Mouse (Mus musculus): ENCODE measurements around the gene Rimbp3. TPM values are rescaled to one million over a fixed set of nuclear protein-coding genes. Genes with fewer than 3 reads are reported as not detected.
"Not testable (repeated sequence)": the region's sequence is repeated elsewhere in the genome, so short reads cannot be mapped to it uniquely, and the experiment has no call there.

Gene Rimbp3
- total RNA-seq, 2 experiments from 2014 or later: not detected

DNA sequence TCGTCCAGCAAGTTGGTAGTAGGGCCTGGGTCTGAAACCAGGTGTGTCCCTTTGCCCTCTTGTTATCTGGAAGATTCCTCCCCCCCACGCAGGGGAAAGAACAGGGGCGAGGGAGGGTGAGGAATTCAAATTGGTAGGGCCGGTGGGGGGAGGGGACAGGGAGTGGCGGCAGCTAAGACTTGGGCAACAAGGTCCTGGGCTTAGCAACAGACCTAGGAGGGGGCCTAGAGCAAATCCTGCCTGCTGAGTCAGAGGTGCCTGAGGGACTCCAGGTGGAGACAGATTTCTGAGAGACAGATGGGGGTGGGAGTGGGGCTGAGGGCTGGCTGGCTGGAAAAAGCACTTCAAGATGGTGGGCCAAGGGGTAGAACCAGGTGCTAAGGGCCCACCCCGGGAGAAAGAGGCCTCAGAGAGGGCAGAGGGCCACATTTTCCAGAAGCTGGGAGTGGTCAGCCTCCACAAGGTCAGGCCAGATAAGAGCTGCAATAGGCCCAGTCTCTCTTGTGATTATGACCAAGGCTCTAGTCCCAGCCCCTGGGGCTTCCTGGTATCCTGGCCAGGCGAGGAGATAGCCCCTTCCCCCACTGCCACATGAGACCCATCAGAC is 11.8 kb downstream of the Rimbp3 start:
- DNase-seq: no peak

DNA sequence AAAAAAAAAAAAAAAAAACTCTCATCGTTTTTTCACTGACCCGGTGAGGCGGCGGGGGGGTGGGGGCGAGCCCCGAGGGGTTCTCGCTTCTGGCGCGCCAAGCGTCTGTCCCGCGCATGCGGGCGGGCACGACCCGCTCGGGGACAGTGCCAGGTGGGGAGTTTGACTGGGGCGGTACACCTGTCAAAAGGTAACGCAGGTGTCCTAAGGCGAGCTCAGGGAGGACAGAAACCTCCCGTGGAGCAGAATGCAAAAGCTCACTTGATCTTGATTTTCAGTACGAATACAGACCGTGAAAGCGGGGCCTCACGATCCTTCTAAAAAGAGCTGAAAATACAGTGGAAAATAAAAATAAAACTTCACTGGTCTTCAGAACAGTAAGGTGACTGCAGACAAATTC is 13.8 kb downstream of the Rimbp3 start:
- peak; percentile 96 to 97 for DNase-seq

DNA sequence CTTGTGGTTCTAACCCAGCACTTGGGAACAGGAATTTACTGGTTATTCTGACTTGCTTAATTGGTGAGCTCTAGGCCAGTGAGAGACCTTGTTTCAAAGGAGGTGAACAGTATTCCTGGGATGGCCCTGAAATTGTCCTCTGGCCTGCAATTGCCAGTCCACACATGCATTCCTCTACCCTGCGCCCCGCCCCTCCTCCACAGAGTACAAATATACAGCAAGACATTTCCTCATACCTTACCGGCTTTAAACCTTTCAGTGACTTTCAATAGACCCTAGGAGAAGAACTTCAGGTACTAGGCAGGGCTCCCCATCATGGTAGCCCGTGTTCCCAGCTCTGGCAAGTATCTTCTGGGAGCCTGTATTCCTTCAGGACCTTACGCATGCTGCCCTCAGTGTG is 17.2 kb downstream of the Rimbp3 start:
- no peak for DNase-seq

DNA sequence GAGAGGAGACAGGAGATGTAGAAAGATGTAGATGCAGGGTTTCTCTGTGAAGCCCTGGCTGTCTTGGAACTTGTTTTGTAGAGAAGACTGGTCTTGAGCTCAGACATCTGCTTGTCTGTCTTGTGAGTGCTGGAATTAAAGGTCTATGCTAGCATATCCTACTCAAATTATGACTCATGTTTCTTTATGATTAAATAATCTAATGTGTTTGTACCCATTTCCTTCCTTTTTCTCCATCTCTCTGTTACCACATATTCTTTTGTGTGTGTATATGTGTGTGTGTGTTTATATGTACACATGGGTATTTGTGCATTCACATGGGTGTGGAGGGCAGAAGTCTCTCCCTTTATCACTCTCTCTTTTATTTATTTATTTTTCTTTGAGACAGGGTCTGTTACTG is 18.1 kb downstream of the Rimbp3 start:
- DNase-seq: no peak

DNA sequence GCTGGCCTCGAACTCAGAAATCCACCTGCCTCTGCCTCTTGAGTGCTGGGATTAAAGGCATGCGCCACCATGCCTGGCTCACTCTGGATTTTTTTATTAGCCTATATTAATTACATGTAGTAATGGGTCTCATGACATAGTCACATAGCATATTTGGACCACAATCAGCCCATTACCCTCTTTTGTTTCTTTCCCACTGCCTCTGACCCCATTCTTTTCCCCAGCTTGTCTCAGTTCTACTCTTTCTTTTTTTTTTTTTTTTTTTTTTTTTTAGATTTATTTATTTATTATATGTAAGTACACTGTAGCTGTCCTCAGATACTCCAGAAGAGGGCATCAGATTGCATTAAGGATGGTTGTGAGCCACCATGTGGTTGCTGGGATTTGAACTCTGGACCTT is 23.1 kb downstream of the Rimbp3 start:
- DNase-seq: not testable (repeated sequence)

DNA sequence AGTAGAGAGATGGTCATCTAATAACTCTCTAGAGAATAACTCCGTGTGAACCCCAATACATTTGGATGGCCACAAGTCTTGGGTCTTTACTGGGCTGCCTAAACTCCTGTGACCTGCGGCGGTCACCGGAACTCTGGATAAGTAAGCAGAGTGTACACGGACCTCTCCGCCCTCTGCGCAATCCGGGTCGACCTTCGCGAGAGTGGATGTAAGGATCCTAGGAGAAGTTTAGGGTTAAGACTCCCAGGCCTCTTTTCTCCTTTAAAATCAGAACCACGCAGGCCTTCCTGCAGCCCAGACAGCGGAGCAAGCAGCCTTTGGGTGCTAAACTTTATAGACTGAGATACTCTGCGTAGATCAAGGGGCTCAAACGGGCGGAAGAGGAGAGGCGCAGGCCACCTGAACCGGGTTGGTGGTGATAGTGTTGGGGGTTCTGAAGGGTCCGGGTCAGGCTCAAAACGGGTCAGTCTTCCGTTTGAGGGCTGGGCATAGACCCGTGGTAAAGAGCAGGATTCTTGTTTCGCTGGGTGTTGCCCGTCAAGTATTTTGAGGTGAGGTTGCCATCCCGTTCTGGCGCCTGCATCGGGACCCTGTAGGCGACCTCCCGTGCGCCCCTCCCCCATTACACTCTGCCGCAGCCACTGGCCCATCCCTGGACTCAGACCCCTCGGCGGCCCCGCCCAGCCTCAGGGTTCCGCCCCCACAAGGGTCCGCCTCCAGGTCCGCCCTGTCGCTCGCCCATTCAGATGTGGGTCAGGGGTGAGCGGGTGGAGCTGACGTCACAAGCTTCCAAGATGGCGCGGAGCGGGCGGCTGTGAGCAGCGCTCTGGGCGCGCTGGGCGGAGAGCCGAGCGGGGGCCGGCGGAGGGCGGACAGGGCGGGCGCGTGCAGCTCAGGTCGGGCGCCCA is 24.6 kb downstream of the Rimbp3 start, which contains the start of gene Hic2:
TSS of gene Hic2 (plus strand) at position 779 of the 908 bp plus-strand sequence.
- peak; percentile 97 to 99 for DNase-seq

DNA sequence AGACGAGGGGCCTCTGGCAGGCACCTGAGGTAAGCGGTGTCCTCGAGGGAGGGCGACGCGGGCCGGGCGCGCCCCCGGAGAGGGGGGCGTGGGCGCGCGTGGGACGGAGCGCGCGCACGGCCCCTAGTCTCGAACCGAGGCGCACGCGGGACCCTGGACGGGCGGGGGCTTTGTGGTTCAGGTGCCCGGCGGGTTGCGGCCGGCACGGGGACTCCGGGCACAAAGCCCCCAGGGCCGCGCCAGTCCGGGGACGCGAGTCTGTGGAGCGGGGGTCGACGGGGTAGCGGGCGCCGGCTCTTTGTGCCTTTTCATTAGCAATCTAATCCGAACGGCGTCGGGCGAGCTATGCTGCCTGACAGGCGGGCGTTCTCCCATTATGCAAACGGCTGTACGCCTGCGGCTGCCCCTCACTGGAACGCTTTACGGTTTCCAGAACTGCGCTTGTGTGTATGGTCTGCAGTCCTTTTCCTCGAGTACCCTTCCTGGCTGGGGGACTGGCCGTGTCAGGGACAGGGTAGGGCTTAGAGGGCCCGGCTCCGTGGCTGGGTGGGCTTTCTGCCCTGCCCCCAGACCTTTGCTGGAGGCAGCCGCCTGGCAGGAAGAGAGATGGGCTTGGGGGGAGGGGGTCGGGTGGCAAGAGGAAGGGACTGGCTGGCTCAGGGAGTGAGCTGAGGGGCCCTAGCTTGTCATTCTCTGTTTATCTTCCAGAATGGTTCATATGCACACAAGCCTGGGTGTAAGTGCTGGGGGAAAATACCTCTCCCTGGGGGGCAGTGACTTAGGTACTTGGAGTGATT is 25.5 kb downstream of the Rimbp3 start:
- peak; percentile 23 to 38 for DNase-seq

DNA sequence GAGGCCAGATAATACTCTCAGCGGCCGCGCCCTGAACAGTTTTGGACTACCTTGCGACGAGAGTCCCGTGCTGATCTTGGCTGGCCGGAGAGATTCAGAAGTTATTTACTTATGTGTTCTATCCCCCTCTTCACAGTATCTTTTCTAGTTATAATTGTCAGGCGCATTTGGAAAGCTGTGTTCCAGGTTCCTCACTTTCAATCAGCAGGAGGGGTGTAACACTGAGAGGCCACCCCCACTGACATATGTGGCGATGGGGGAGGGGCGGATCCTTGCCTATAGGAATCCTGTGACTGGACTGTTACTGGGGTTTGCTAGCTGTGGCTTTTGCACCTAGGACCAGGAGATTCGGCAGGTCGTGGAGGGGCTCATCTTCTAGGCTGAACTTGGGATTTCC is 26.1 kb downstream of the Rimbp3 start:
- DNase-seq: peak in 1 of 2 experiments; percentile 25

DNA sequence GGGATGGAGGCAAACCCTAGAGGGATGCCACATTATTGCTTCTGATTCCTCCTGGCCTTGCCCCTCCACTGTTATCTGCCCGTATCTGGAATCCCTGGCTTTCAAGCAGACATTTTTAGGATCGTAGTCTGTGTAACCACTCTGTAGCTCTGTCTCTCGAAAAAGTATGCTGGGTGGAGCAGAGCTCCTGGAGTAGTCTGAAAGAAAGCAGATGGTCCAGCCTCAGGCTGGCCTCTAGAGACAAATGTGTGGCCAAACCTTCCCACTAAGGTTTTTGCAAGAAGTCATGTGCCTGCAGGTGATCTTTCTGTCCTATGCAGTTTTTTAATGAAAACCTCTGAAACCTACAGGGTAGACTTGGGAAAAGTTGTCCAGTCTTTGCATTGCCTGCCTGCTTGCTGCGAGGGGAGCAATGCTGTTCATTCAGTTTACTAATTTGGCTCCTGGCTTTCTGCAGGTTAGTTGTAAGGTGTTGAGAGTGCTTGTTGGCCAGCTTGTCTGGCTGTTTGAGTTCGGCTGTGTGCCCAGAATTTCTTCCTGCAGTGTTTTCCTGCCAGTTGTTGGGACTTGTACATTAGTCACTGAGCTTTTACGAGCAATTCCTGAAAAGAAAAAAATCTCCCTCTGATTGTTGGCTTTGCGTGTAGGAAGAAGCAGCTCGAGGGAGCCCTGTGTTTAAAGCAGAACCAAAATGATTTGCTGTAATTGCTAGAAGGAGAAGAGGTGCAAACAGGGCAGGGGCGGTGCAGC is 26.7 kb downstream of the Rimbp3 start:
- peak; percentile 58 to 64 for DNase-seq

DNA sequence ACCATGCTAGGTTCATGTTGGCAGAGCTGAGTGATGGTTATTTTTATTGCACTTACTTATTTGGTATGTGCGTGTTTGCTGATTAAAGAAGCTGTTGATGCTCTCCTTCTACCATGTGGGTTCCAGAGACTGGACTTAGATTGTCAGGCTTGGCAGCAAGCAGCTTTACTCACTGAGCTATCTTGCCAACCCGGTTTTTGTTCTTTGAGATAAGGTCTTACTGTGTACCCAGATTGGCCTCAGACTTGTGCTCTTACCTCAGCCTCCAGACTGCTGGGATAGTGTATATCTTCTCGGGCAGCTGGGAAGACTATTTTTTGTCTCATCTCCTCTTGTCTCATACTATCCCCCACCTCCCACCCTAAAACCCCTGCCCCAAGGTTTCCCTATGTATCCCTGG is 29.2 kb downstream of the Rimbp3 start:
- DNase-seq: no peak

DNA sequence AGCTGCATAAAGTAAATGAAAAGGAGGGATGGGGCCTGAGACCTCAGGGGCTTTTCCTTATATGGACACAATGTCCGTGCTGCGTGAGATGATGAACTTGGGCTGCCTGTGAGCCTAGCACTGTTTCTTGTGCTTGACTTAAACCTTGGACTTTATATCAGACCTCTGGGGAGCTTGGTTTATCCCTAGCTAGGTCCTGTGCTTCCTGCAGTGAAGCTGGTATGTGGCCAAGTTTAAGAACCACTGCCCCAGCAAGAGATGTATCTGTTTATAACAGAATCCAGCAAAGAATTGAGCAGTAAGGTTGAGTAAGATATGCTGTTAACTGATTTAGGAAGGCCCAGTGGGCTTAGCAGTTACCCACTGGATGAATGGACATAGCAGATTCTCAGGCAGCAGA is 31.0 kb downstream of the Rimbp3 start:
- DNase-seq: no peak

DNA sequence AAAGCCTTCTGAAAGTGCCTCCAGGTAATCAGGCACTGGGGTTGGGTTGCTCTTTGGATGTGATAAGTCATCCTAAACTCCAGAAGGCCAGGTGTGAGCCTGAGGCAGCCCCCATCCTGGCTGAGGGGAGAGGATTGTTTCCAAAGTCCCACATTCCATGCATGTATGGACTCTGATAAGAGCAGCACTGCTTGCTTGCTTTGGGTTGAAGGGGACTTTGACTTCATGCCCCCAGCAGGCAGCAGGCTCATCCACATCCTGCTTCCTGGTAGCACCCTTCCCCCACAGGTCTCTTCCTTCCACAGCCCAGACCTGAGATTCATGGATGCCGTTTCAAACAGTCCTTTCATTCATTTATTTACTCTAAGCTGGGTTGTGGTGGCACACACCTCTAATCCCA is 35.3 kb downstream of the Rimbp3 start:
- no peak for DNase-seq

DNA sequence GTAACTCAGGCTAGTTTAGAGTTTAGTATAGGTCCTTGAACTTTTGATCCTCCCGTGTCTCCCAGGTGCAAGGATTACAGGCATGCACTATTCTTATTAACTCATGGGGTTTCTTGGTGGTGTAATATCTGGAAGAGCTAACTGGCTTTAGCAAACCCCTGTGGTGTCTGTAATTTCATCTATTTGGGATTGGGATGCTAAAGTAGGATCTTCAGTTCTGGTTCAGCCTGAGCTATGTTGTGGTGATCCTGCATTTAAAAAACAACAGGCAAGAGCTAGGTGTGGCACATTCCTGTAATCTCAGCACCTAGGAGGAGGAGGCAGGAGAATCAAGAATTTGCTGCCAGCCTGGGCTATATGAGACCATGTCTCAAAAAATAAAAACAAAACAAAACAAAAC is 36.6 kb downstream of the Rimbp3 start:
- DNase-seq: no peak

DNA sequence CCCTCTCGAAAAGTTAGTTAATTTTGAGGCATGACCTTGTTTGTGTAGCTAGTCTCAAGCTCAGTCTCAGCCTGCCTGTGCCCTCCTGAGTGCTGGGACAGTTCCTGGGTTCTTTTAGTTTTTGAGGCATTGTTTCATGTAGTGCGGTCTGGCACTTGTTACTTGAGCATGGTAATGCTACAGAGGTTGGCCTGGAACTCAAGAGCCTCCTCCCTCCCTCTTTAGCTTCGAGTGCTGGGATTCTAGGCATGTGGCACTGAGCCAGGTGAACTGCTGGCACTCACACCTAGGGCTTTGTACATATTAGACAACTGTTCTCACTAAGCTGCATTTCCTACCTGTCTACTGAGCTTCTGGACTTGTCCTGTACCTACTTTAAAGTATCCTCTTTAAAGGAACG is 39.3 kb downstream of the Rimbp3 start:
- DNase-seq: peak; percentile 20 to 33

DNA sequence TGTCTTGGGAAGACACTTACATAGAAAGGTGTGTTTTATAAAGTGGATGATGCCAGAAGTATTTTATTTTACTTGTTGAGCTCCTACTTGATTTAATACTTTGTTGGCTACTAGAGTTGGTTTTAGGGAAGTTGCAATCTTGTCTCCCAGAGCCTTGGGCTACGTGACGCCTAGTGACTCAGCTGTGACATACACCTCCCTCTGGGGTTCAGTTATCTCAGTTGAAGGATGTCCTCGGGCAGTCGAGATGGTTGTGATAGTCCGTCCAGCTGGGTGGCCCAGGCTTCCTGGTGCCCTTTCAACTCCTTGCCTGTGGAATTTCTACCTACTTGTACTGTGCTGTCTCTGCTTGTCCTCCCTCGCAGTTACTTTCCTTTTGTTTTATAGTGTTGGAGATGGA is 40.7 kb downstream of the Rimbp3 start:
- DNase-seq: peak; percentile 70 to 78

DNA sequence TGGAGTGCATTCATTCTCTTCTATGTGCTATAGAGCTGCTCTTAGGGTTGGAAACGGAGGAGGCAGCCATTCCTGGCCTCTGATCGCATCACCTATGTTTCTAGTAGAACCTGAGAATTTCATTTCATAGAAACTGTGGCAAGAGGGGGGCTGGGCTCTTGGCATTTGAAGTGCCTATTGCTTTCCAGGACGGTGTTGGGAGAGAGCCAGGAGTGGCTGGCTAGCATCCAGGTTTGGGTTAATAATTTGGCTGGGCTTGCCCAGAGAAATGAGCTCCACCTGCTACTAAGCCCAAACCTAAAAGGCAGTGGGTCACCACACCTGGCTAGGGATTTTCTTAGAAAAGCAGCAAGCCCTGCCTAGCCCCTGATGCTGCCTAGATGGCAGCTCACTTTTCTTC is 43.1 kb downstream of the Rimbp3 start:
- peak; percentile 85 to 86 for DNase-seq

DNA sequence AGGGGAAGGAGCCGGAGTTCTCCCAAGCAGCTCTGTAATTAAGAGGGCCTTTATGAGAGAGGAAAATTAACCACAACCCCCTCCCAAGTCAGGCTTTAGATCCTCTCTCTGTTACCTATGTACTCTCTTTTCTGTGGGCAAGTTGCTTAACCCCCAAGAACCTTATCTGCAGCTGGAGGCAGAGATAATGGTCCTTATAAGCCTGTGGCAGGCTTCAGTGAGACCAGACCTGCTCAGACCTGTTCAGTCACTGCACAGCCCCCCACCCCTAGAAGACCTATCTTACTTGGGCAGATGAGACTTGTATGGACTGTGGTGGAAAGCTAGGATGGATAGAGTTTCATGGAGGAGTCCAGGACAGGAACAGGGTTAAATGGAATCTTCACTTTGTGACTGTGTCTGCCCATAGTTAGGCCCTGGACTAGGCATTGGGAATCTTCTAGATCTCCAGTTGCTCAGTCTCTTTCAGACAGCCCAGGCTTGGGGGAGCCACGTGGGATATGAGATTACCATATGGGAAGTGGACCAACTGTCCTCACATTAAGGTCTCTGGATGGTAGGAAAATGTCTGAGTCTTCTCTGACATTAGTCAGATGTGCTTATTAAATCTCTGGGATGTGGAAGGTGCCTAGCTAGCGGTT is 43.8 kb downstream of the Rimbp3 start:
- DNase-seq: no peak

DNA sequence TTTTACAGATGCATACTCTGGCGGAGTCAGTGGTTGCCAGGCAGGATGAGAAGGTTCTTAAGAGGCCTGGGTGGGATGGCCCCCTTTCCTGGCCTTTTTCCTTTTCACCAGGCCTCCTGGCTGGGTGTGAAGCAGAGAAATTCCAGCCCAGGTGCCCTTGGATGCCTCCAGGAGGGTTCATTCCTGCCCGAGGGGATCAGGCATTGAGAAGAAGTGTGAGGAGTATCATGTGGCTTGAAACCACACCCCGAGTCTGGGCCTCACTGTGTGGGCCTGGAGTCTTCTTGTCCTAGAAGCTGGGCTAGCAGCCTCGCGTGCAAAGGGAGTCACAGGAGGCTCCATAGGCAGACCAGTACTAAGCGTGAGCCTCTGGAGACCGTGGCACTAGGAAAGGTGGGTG is 44.4 kb downstream of the Rimbp3 start:
- no peak for DNase-seq

DNA sequence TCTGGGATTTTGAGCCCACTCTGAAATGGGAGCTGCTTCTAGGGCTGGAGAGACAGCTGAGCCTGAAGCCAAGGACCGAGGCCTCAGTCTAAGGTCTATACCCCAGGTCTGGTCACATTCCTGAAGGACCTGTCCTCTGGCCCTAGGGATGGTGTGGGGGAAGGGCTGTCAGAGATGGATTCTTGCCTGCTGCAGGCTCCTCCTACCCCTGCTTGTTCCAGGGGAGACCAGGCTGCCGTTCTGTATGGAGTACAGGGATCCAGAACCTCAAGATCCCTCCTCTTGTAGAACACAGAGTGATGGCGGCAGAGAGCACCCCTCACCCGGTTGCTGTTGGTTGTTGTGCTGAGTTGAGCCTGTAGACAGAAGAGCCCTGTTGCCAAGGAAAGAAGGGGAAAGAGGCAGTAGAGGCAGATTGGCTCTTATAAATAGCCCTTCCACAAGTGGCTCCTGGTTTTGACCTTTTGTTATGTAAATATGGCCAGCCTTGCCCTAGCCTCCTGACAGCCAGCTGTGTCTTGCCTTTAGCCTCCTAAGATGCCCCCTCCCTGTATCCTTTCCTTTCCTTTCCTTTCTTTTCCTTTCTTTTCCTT is 45.7 kb downstream of the Rimbp3 start:
- DNase-seq: no peak

DNA sequence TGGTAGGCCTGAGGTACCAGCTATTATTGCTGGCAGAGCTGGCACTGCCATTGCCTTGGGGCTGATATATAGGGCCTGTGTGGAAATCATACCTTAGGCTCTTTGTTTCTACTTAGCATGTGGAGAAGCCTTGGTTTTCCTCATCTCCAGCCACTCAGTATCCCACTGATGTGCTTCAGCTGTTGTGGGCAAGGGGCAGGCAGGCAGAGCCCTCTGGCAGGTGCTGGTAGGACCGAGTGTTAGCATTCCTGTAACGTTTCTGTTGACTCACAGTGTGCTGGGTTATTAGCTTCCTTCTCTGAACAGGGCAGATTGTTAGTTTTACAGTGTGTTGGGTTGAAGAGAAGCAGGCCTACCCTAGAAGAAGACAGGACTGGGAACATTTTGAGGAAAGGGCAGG is 46.9 kb downstream of the Rimbp3 start:
- no peak for DNase-seq

DNA sequence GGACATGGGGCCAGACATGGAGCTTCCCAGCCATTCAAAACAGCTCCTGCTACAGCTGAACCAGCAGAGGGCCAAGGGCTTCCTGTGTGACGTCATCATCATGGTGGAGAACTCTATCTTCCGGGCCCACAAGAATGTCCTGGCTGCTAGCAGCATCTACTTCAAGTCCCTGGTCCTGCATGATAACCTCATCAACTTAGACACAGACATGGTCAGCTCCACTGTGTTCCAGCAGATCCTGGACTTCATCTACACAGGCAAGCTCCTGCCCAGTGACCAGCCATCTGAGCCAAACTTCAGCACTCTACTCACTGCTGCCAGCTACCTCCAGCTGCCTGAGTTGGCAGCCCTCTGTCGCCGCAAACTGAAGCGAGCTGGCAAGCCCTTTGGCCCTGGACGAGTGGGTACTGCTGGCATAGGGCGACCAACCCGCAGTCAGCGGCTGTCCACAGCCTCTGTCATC is 49.0 kb downstream of the Rimbp3 start:
- peak in 1 of 2 experiments; percentile 50 for DNase-seq
